Mouse (Mus musculus): ENCODE data around the gene Cc2d2a.

DNA sequence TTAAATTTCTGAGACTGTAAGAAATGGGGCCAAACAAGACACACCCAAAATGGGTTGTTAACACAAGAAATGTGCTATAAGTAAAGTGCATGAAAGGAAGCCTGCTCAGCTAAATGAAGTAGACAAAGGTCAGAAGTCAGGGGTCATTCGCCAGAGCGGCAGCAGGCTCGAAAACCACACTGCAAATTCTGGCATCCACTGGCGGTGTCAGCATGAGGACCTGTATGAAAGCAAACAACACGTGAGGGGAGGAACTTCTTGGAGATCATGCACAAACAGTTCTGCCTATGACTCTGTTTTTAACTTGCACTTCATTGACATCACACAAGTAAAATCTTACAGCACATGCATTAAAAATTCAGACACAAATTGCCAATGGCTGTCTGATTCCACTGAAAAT lies 83.0 kb downstream of the Cc2d2a start:
- TF ChIP-seq CTCF (IDR thresholded peaks at IDR 0.05; ENCODE audit: insufficient read depth, low read length) (no peak), POLR2A (IDR thresholded peaks at IDR 0.05; ENCODE audit: borderline replicate concordance, extremely low read depth, low read depth, low read length) (no peak)

Data from lung, adult 2 months (tissue).